Mouse (Mus musculus) kidney, adult 2 months (tissue): ENCODE data around the gene Ankrd17.

Source experiments
- CTCF ChIP-seq: fragments of 200-500 bp; conservative IDR thresholded peaks from 2 replicates; pipeline ENCODE4 v1.5.1; 2011; ENCODE audit warnings: low read depth, mild to moderate bottlenecking, control low read depth, low read length, moderate library complexity, mixed read lengths; ENCODE audit not compliant: insufficient read depth, insufficient read length
- POLR2A ChIP-seq: fragments of 200-500 bp; IDR thresholded peaks from one replicate; pipeline ENCODE4 v1.6.1; 2011; ENCODE audit warnings: low read depth, low read length, control low read depth

DNA sequence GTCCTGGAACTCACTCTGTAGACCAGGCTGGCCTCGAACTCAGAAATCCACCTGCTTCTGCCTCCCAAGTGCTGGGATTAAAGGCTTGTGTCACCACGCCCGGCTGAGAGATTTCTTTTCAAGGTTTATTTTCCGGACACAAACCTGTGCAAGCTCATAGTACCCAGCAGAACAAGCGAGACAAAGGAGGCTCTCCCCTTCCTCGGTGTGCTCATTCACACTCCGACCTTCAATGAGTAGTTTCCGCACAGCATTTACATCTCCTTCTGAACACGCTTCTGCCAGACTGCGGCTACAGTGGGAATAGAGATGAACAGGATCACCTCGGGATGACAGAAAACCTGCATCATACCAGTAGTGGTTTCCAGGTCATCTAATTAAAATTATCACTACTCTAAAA lies 68.0 kb downstream of the Ankrd17 start:
- TF ChIP-seq POLR2A (no peak), CTCF (no peak)
